Mouse (Mus musculus) heart, adult 2 months (tissue): ENCODE results near the gene Lin9. TPM values are rescaled to one million over a fixed set of nuclear protein-coding genes. Genes with fewer than 3 reads are reported as not detected.
A peak's percentile ranks its signal among the peaks of the same experiment; 100 is the strongest.

Experiments used
- DNase-seq, 2 experiments: peaks; one replicate each; pipeline ENCODE4 v3.0.0; 2021
- H3K27ac ChIP-seq: fragments of 200-600 bp; 2 replicates; pipeline ENCODE4 v1.8.1; 2022
- H3K27me3 ChIP-seq: fragments of 200-500 bp; 2 replicates; pipeline ENCODE4 v1.6.1; 2012; ENCODE audit warnings: mild to moderate bottlenecking, low read length, inconsistent platforms, mixed read lengths; ENCODE audit not compliant: control insufficient read depth, insufficient read depth
- H3K36me3 ChIP-seq: fragments of 200-500 bp; 2 replicates; pipeline ENCODE4 v1.6.1; 2012; ENCODE audit warnings: low read length, inconsistent platforms; ENCODE audit not compliant: control insufficient read depth, insufficient read depth
- H3K4me1 ChIP-seq: fragments of 200-500 bp; 2 replicates; pipeline ENCODE4 v1.6.1; 2011; ENCODE audit warnings: low read length; ENCODE audit not compliant: control insufficient read depth, insufficient read depth
- H3K4me3 ChIP-seq: fragments of 200-600 bp; 2 replicates; pipeline ENCODE4 v1.8.1; 2022
- H3K79me2 ChIP-seq: fragments of 200-500 bp; replicated peaks from 2 replicates; pipeline ENCODE4 v1.6.1; 2012; ENCODE audit warnings: mild to moderate bottlenecking, inconsistent platforms, low read length, moderate library complexity, mixed read lengths; ENCODE audit not compliant: control insufficient read depth, insufficient read depth
- H3K9ac ChIP-seq: fragments of 200-500 bp; 2 replicates; pipeline ENCODE4 v1.6.1; 2012; ENCODE audit warnings: low read depth, mild to moderate bottlenecking, control low read depth, inconsistent platforms, low read length, mixed read lengths
- CTCF ChIP-seq: fragments of 200-600 bp; IDR thresholded peaks from 2 replicates; pipeline ENCODE4 v1.8.1; 2022; ENCODE audit warnings: antibody characterized with exemption, mild to moderate bottlenecking, moderate library complexity
- EP300 ChIP-seq: fragments of 200-500 bp; IDR thresholded peaks from 2 replicates; pipeline ENCODE4 v1.6.1; 2011; ENCODE audit warnings: low read depth, low read length, control low read depth; ENCODE audit not compliant: insufficient read depth
- POLR2A ChIP-seq: fragments of 200-500 bp; IDR thresholded peaks from 2 replicates; pipeline ENCODE4 v1.6.1; 2011; ENCODE audit warnings: mild to moderate bottlenecking, low read depth, low read length, control low read depth; ENCODE audit not compliant: insufficient read depth
- WGBS: fragments of 180-500 bp; shearing (Covaris S2); methylation state at CpG from one replicate; pipeline ENCODE4 v1.1.7; 2018; 5-methylcytosine and 5-hydroxymethylcytosine counted together
- intact Hi-C: fragments of 180-260 bp; cut with DNase I; formaldehyde crosslinking; loops from one replicate; pipeline ENCODE4 v1.15.1; 2025
- polyA plus RNA-seq: library from polyadenylated mRNA; depleted of rRNA; stranded (reverse); fragments of >200 nt; gene quantifications from 2 replicates; pipeline ENCODE4 v1.2.3, GENCODE M21; 2012
- total RNA-seq, 2 experiments: library from RNA; stranded (reverse); gene quantifications; 2 replicates each; pipeline ENCODE4 v1.2.3; 2021

The Lin9 gene
- total and polyA plus RNA-seq, 3 experiments: 1.5 to 2.4 (median 2.2) TPM

- no peak overlapping the region for H3K9ac ChIP-seq
- 84% methylated on average over 10 of the region's 10 CpGs for WGBS
- TF ChIP-seq EP300 (no peak), POLR2A (no peak), CTCF (no peak)
- no peaks in the 10 kb centered on the region for H3K79me2 ChIP-seq
- no peak for DNase-seq
- H3K27ac ChIP-seq: no peak overlapping the region; the same call in 1 of the 2 replicates
- no peaks in the 10 kb centered on the region for H3K36me3 ChIP-seq
- H3K4me3 ChIP-seq: peak overlapping the region; percentile 100; the same call in 1 of the 2 replicates
- intact Hi-C loops: loop anchor here (2.0 to 5.0 kb wide), 2 partner anchors 35 to 72 kb away; partner anchors contain the start of gene Parp1
- peaks cover 4% of the 10 kb centered on the region for H3K4me1 ChIP-seq
- H3K27me3 ChIP-seq: no peaks in the 10 kb centered on the region
Measured at GRCm38 (mm10) chr1:180639416-180640401, 1.2 kb upstream of the Lin9 start.

DNA sequence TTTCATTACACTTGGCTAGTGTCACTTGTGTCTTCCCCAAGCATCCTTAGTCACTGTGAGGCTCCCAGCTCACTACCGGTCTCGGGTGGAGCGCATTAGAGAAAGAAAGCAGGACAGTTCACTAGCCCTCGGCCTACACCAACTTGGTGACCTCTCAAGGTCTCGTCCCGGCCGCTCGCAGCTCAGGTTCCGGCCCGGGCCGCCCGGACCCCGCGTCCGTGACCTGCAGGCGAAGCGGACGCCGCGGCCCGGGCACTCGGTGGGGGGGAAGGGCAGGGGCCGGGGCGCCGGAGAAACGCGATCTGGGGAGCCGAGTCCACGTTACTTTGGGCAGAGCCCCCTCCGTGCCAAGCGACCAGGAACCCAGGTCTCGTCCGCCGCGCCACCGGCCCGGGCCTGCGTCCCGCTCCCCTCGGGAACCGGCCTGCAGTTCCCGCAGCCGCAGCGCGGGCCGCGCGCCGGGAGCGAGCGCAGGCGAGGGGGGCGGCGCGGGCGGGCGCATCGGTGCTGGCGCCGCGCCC lies 285 bp upstream of the Lin9 start:
- intact Hi-C loops: loop anchor here (2.0 to 5.0 kb wide), 2 partner anchors 36 to 73 kb away; partner anchors contain the start of gene Parp1

GRCm38 (mm10) chr1:180641518-180642227 lies 723 bp downstream of the Lin9 start:
- Histone ChIP-seq H3K27me3 (no peaks in the 10 kb centered on the region), H3K9ac (peak overlapping the region; percentile 88), H3K79me2 (no peaks in the 10 kb centered on the region), H3K36me3 (no peaks in the 10 kb centered on the region), H3K4me1 (peaks cover 4% of the 10 kb centered on the region), H3K4me3 (peak overlapping the region; percentile 100), H3K27ac (peak overlapping the region; percentile 70)
- 2% methylated on average over 50 of the region's 50 CpGs for WGBS
- no peak for DNase-seq
- TF ChIP-seq EP300 (no peak), POLR2A (no peak), CTCF (no peak)
- intact Hi-C loops: loop anchor here (2.0 to 5.0 kb wide), 2 partner anchors 37 to 74 kb away; partner anchors contain the start of gene Parp1

More for the DNA sequence above, 285 bp upstream of the Lin9 start:
- Histone ChIP-seq H3K9ac (peak overlapping the region; percentile 78), H3K4me3 (peak overlapping the region; percentile 100), H3K79me2 (no peaks in the 10 kb centered on the region), H3K27me3 (no peaks in the 10 kb centered on the region), H3K4me1 (peaks cover 4% of the 10 kb centered on the region), H3K36me3 (no peaks in the 10 kb centered on the region), H3K27ac (peak overlapping the region; percentile 70)
- WGBS: 1% methylated on average over 32 of the region's 61 CpGs
- no peak for DNase-seq
- no peak for TF ChIP-seq EP300
- peak; percentile 35; the same call in 1 of the 2 replicates for TF ChIP-seq CTCF
- TF ChIP-seq POLR2A: no peak

DNA sequence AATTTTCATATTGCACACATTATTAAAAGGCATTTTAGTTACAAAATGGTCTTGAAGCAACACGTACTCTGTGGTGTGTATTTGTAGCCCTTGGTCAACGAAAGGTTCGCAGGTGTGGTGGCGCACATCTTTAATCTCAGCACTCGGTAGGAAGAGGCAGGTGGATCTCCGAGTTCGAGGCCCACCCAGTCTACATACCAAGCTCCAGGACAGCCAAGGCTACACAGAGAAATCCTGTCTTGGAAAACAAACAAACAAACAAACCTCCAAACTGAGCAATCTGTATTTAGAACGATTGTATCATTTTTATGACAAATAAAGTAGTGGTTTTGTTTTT lies 1.2 kb downstream of the Lin9 start:
- no peak overlapping the region; the same call in 1 of the 2 replicates for H3K4me3 ChIP-seq
- intact Hi-C loops: loop anchor here (5.0 kb wide), 1 partner anchor 75 kb away; the partner anchor contains the start of gene Parp1

DNA sequence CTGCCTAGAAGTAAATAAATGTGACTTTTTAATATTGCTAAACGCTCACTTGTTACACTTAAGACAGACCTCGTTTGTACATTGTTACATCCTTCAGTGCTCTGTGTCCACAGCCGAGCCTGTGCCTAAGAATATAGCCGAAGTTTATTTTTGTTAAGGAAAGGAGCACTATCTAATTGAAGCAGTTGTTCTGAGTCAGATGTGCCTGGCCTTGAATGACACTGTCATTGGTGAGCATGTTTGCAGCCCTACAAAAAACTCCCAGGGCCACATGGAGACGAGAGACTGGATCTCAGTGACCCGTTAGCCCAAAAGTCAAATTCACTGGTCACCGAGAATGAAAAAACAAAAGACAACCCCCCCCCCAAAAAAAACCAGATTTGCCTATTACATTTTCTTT lies 50.3 kb downstream of the Lin9 start:
- H3K4me1 ChIP-seq: no peaks in the 10 kb centered on the region
- no peaks in the 10 kb centered on the region; the same call in 1 of the 2 replicates for H3K27me3 ChIP-seq
- no peak for DNase-seq
- WGBS: 86% methylated on average over 7 of the region's 7 CpGs
- H3K36me3 ChIP-seq: no peaks in the 10 kb centered on the region
- no peaks in the 10 kb centered on the region for H3K79me2 ChIP-seq
- no peak overlapping the region for H3K4me3 ChIP-seq
- H3K27ac ChIP-seq: no peak overlapping the region
- H3K9ac ChIP-seq: no peak overlapping the region
- TF ChIP-seq EP300 (no peak), POLR2A (no peak), CTCF (no peak)
- intact Hi-C loops: no loop called here

More for the DNA sequence above, 1.2 kb downstream of the Lin9 start:
- no peaks in the 10 kb centered on the region for H3K36me3 ChIP-seq
- H3K79me2 ChIP-seq: no peaks in the 10 kb centered on the region
- DNase-seq: no peak
- H3K4me1 ChIP-seq: peaks cover 4% of the 10 kb centered on the region
- no peak overlapping the region for H3K9ac ChIP-seq
- WGBS: 72% methylated on average over 8 of the region's 8 CpGs
- H3K27ac ChIP-seq: no peak overlapping the region
- no peaks in the 10 kb centered on the region for H3K27me3 ChIP-seq
- TF ChIP-seq POLR2A (no peak), CTCF (no peak), EP300 (no peak)
